Mouse (Mus musculus) testis, adult 10 weeks (tissue): ENCODE results near the gene Hsd3b2. TPM values are rescaled to one million over a fixed set of nuclear protein-coding genes. Genes with fewer than 3 reads are reported as not detected.

Experiments used
- polyA plus RNA-seq: library from polyadenylated mRNA; stranded (reverse); fragments of 350-450 nt; fragmentation: Illumina TruSeq; extraction: RNeasy Lipid Tissue Mini Kit (QIAGEN cat#74804); gene quantifications from one replicate; pipeline ENCODE4 v1.2.3, GENCODE M21; 2014; ENCODE audit warnings: low read depth, low replicate concordance

Hsd3b2 gene
- polyA plus RNA-seq: not detected

DNA sequence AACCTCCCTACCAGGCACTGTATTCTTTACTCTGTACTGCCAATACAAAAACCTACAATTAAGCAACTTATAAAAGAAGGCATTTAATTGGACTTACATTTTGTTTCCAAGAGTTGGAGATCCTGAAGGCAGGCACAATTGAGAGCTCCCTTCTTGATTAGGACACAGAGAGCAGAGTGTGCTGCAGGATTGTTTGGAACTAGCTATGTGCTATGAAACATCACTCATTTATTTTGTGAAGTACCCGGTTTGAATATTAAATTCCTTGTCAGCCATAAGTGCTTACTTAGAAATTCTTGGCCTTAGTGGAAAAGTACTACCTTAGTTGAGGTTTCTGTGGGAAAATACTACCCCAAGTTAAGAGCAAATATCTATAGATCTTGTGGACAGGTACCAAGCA is at the start of gene Hsd3b2:
TSS of gene Hsd3b2 (minus strand) at position 168 of the 400 bp plus-strand sequence.

Other genes starting within 250 kb of the Hsd3b2 start
- gene Hsd3b4, start 214.0 kb downstream of the Hsd3b2 start, polyA plus RNA-seq: 0.18 TPM
- 0.18 TPM for gene Gm10681, start 135.7 kb downstream of the Hsd3b2 start, polyA plus RNA-seq
- gene Hsd3b5, start 94.3 kb downstream of the Hsd3b2 start, polyA plus RNA-seq: not detected
- gene Hsd3b3, start 38.6 kb upstream of the Hsd3b2 start, polyA plus RNA-seq: not detected
- gene Hsd3b6, start 89.9 kb upstream of the Hsd3b2 start, polyA plus RNA-seq: 127 TPM
- 89.6 TPM for gene Hsd3b1, start 135.3 kb upstream of the Hsd3b2 start, polyA plus RNA-seq
- gene Hao2, start 168.7 kb upstream of the Hsd3b2 start, polyA plus RNA-seq: 6.0 TPM